Mouse (Mus musculus) lung, adult 2 months (tissue): Measurements from ENCODE around the gene Siae. TPM values are rescaled to one million over a fixed set of nuclear protein-coding genes. Genes with fewer than 3 reads are reported as not detected.

Experiments used
- DNase-seq: peaks from one replicate; pipeline ENCODE4 v3.0.0; 2022
- H3K4me1 ChIP-seq: fragments of 200-500 bp; 2 replicates; pipeline ENCODE4 v1.6.1; 2011; ENCODE audit warnings: low read length; ENCODE audit not compliant: control insufficient read depth, insufficient read depth
- H3K4me3 ChIP-seq: fragments of 200-500 bp; replicated peaks from 2 replicates; pipeline ENCODE3; 2011; ENCODE audit warnings: low read depth, mild to moderate bottlenecking, control low read depth, low read length; ENCODE audit errors: extremely low read depth
- CTCF ChIP-seq: fragments of 200-500 bp; IDR thresholded peaks from 2 replicates; pipeline ENCODE4 v1.5.1; 2011; ENCODE audit warnings: mild to moderate bottlenecking, low read length, control low read depth; ENCODE audit not compliant: insufficient read depth
- POLR2A ChIP-seq: fragments of 200-500 bp; IDR thresholded peaks from 2 replicates; pipeline ENCODE4 v1.6.1; 2011; ENCODE audit warnings: low read depth, mild to moderate bottlenecking, control low read depth, low read length, borderline replicate concordance; ENCODE audit errors: extremely low read depth
- WGBS: fragments of 180-500 bp; shearing (Covaris S2); methylation state at CpG from one replicate; pipeline ENCODE4 v1.1.7; 2018; 5-methylcytosine and 5-hydroxymethylcytosine counted together
- polyA plus RNA-seq: library from polyadenylated mRNA; depleted of rRNA; stranded (reverse); fragments of >200 nt; gene quantifications from 2 replicates; pipeline ENCODE4 v1.2.3, GENCODE M21; 2012; rRNA removed

Siae gene
- polyA plus RNA-seq, 1 experiment = 9.3 TPM

DNA sequence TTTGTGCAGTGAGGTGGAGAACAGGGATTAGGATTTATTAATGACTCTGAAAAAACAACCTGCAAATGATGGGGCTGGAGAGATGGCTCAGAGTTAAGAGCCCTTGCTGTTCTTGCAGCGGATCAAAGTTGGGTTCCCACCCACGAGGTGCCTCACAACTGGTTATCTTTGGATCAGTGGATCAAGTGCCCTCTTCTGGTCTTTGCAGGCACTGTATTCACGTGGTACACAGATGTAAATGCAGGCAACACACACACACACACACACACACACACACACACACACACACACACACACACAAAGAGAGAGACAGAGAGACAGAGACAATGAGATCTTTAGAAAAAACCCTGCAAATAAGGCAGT lies 132.4 kb downstream of the Siae start:
- TF ChIP-seq POLR2A (no peak), CTCF (no peak)
- Histone ChIP-seq H3K4me3 (no peak overlapping the region), H3K4me1 (no peaks in the 10 kb centered on the region)
- no peak for DNase-seq
- 54% methylated on average over 3 of the region's 3 CpGs for WGBS

DNA sequence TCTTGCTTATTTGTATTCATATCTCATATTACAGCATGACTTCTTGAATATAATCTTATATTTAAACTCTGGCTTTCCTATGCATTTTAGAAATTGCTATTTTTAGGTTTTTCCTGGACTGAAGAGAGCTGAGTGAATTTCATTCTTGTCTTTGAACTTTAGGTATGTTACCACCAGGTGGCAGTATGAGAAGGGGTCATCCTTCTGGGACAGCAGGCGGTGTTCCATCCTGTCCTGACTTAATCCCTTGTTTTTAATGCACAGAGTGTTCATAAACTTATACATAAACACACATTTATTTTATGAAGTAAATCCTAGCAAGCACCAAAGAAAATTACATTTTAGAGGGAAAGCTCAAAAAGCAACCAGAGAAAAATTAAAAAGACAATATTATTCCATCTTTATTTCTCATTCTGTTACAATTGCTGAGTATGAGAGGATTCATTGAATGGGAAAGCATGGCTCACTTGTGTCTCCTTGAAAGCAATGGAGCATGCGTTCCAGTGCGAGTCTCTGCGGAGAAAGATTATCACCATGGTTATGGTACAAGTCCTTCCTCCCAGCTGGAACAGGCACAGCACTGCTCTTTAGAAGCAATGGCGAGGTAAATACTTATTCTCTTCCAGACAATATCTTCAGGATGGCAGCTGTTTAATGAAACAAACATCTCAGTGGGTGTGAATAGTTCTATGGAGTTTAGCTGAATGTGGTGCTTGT lies 134.6 kb downstream of the Siae start:
- H3K4me1 ChIP-seq = no peaks in the 10 kb centered on the region
- no peak for DNase-seq
- no peak overlapping the region for H3K4me3 ChIP-seq
- TF ChIP-seq POLR2A (no peak), CTCF (peak; percentile 31; the same call in 1 of the 2 replicates)
- 61% methylated on average over 5 of the region's 5 CpGs for WGBS

Other genes starting within 250 kb of the Siae start
- gene Ccdc15, start 207.3 kb upstream of the Siae start, polyA plus RNA-seq = 1.7 and 2.1 TPM in 2 replicates
- gene Hepacam, start 188.3 kb upstream of the Siae start, polyA plus RNA-seq = 2.0 and 2.9 TPM in 2 replicates
- 67.8 and 88.4 TPM in 2 replicates for gene Robo4, start 153.8 kb upstream of the Siae start, polyA plus RNA-seq
- 0.07 and 0.22 TPM in 2 replicates for gene Robo3, start 122.5 kb upstream of the Siae start, polyA plus RNA-seq
- gene Msantd2, start 66.4 kb upstream of the Siae start, polyA plus RNA-seq = 22.9 and 28.5 TPM in 2 replicates
- 229 and 240 TPM in 2 replicates for gene Esam, start 27.6 kb upstream of the Siae start, polyA plus RNA-seq
- gene Vsig2, start 16.4 kb upstream of the Siae start, polyA plus RNA-seq = 60.7 and 63.3 TPM in 2 replicates
- 19.8 and 20.2 TPM in 2 replicates for gene Nrgn, start 2.8 kb upstream of the Siae start, polyA plus RNA-seq
- gene Spa17, start 58.0 kb downstream of the Siae start, polyA plus RNA-seq = 2.6 and 3.1 TPM in 2 replicates
- 32.7 and 44.5 TPM in 2 replicates for gene Tbrg1, start 101.6 kb downstream of the Siae start, polyA plus RNA-seq
- gene Panx3, start 113.5 kb downstream of the Siae start, polyA plus RNA-seq = not detected in 2 replicates
- not detected in 2 replicates for gene Olfr160, start 160.6 kb downstream of the Siae start, polyA plus RNA-seq
- not detected in 2 replicates for gene Olfr874, start 189.4 kb downstream of the Siae start, polyA plus RNA-seq
- 0.11 TPM in 1 of 2 replicates, not detected in the other for gene Olfr875, start 216.2 kb downstream of the Siae start, polyA plus RNA-seq
- not detected in 2 replicates for gene Olfr876, start 247.3 kb downstream of the Siae start, polyA plus RNA-seq